Mouse (Mus musculus): ENCODE data around the gene Llgl2. TPM values are rescaled to one million over a fixed set of nuclear protein-coding genes. Genes with fewer than 3 reads are reported as not detected.
A peak's percentile ranks its signal among the peaks of the same experiment; 100 is the strongest.
"Not testable (repeated sequence)": the region's sequence is repeated elsewhere in the genome, so short reads cannot be mapped to it uniquely, and the experiment has no call there.

Llgl2 gene
- total RNA-seq, 2 experiments from 2014 or later, result 17.9 to 18.2 TPM

- intact Hi-C loops (cut with DNase I), result loop anchor here (10.0 kb wide), 1 partner anchor 347 kb away; no protein-coding TSS in a partner anchor
These were observed 7.7 kb downstream of the Llgl2 start for GRCm38 (mm10) chr11:115831518-115831917.

GRCm38 (mm10) chr11:115832064-115832463 lies 8.2 kb downstream of the Llgl2 start:
- intact Hi-C loops (cut with DNase I), result loop anchor here (10.0 kb wide), 1 partner anchor 347 kb away; no protein-coding TSS in a partner anchor
- DNase-seq, result no peak

More at GRCm38 (mm10) chr11:115831518-115831917, 7.7 kb downstream of the Llgl2 start:
- DNase-seq, result no peak

DNA sequence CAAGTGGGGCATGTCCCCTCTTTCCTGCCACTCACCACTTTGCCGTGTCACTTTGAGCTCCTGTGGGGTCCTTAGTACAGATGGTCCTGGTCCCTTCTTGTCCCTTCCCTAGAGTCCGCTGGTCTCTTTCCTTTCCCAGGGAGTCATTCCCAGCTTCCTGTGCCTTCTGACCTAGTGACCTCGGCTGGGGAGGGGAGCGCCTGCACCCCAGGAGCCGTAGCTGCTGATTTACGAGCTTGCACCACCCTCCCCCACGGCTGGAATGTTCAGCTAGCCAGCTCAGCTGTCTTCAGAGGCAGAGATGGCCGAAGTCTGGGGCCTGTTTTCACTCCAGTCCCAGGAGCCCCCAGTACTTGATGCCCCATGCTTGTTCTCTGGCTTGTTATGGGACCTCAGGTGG lies 8.7 kb downstream of the Llgl2 start:
- intact Hi-C loops (cut with DNase I), result loop anchor here (10.0 kb wide), 1 partner anchor 348 kb away; no protein-coding TSS in a partner anchor
- peak; percentile 58 to 63 for DNase-seq

GRCm38 (mm10) chr11:115833021-115833513 lies 9.2 kb downstream of the Llgl2 start:
- intact Hi-C loops (cut with DNase I), result loop anchor here (10.0 kb wide), 1 partner anchor 348 kb away; no protein-coding TSS in a partner anchor
- DNase-seq, result peak; percentile 29 to 50

DNA sequence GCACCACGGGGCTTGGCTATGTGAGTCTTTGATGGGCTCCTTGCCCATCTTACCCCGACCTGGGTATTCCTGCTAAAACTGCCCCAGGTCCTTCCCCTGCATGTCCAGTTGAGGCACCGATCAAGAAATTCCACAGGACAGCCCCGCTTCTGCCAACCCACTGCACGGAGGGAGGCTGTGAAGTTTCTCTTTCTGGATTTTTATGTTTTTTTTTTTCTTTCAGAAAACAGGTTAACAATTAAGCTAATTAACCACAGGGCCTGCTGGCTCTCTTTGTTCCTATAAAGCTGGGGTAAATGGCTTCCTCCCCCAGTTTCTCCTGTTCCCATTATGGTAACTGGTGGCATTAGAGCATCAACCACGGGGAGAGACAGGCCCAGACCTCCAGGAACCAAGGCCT lies 10.2 kb downstream of the Llgl2 start:
- intact Hi-C loops (cut with DNase I), result loop anchor here (10.0 kb wide), 1 partner anchor 349 kb away; no protein-coding TSS in a partner anchor

GRCm38 (mm10) chr11:115836656-115837395 lies 13.0 kb downstream of the Llgl2 start:
- peak in 1 of 2 experiments; percentile 36 for DNase-seq
- intact Hi-C loops (cut with DNase I), result loop anchor here (10.0 kb wide), 1 partner anchor 352 kb away; no protein-coding TSS in a partner anchor

More for the DNA sequence above, 10.2 kb downstream of the Llgl2 start:
- no peak for DNase-seq

DNA sequence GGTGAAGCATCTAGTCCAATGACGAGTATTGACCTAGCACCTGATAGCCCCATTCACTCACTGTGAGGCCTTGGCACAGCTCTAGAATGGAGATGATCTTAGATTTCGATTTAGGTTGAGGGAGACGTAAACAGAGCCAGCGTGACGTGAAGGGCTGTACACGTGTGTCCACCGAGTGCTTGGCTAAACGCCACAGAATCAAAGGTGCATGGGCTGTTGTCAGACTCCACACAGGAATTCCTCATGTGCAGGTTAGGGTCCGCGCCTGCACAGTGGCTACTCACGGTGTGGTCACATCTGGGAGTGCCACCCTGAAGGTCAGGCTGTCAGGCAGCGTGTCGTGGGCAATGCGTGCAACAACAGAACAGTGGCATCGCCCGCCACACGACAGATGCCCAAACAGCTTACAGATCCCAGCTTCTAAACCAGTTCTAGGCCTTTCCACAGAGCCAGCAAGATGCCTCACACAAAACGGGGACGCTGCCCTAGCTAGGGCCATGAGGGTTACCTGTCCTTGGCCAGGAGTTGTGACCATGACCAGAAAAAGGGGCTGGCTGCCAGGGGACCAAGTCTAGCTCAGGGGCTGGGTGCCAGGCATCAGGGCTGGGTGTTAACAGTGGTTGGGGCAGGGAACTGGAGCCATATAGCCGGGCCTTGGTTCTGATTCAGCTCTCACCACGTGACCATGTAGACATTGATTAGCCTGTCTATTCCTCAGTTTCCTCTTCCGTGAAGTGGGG lies 13.9 kb downstream of the Llgl2 start:
- intact Hi-C loops (cut with DNase I), result loop anchor here (10.0 kb wide), 1 partner anchor 353 kb away; no protein-coding TSS in a partner anchor
- DNase-seq, result no peak

GRCm38 (mm10) chr11:115838895-115839311 lies 15.1 kb downstream of the Llgl2 start:
- intact Hi-C loops (cut with DNase I), result loop anchor here (10.0 kb wide), 1 partner anchor 354 kb away; no protein-coding TSS in a partner anchor
- DNase-seq, result peak; percentile 51 to 62

DNA sequence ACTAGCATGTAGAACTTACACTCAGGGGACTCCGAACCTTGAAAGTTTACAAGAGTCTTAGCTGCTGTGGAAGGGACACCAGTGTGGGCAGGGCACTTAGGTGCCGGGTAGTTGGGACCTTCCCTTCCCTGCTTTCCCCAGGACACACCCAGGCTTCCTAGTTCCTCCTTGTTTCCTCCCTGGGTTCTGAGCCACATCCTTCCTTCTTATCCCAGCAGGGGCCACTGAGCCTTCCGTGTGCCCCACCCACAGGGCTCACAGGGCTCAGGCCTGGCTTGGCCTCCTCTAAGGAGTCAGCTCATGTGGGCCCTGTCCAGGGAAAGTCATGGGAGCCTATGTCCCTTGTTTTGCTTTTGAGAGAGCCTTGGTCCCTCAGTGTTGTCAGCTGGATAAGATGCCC lies 15.9 kb downstream of the Llgl2 start:
- DNase-seq, result peak in 1 of 2 experiments; percentile 20
- intact Hi-C loops (cut with DNase I), result loop anchor here (2.0 to 10.0 kb wide), 2 partner anchors 19 to 355 kb away; partner anchors contain the start of gene Myo15b

- intact Hi-C loops (cut with DNase I), result loop anchor here (2.0 kb wide), 1 partner anchor 18 kb away; the partner anchor contains the start of gene Myo15b
- no peak for DNase-seq
These were observed 17.2 kb downstream of the Llgl2 start for GRCm38 (mm10) chr11:115841044-115841443.

DNA sequence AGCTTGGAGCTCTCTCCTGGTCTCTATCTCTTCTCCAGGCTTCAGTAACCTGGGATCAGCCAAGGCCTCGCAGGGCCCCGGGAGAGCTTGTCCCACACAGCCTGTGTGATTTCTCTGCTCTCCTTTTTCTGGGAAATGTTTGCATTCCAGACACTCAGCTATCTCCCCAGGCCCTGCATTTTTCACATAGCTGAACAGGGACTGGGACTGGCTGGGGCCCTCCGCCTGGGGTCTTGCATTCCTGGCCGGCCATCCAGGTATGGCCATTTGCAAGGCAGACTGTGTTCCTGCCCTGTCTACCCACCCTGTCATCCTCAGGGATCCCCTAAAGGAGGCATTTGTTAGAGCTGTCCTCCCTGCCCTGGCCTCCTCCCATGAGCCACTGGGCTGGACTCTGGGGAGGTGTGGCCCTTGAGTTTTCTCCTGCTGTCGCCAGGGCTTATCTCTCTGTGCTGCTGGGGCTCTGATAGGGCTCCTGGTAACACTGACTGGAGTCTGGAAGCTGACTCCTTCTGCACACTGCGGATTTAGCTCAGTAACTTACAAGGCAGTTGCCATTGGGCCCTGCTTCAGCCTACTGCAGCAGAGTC lies 18.2 kb downstream of the Llgl2 start:
- DNase-seq, result peak; percentile 77 to 83
- intact Hi-C loops (cut with DNase I), result loop anchor here (2.0 kb wide), 1 partner anchor 17 kb away; the partner anchor contains the start of gene Myo15b

- intact Hi-C loops (cut with DNase I), result no loop called here
- no peak for DNase-seq
These were observed 19.5 kb downstream of the Llgl2 start for GRCm38 (mm10) chr11:115843141-115843890.

DNA sequence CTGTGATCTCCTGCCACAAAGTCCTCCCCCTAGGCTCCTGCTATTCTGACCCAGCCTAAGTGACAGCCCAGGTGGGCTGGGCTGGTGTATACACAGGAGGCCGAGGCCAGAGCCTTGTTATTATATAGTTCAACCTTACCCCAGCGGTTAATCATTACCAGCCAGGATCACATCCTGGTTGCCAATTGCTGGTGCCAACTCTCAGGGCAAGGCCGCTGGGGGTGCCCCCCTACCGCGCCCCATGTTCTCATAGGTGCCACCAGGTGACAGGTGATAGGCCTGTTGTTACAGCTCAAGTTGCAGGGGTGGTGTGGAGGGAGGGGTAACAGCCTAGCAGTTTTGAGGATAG lies 20.0 kb downstream of the Llgl2 start:
- intact Hi-C loops (cut with DNase I), result no loop called here
- no peak for DNase-seq

GRCm38 (mm10) chr11:115844240-115844639 lies 20.4 kb downstream of the Llgl2 start:
- DNase-seq, result no peak
- intact Hi-C loops (cut with DNase I), result no loop called here

DNA sequence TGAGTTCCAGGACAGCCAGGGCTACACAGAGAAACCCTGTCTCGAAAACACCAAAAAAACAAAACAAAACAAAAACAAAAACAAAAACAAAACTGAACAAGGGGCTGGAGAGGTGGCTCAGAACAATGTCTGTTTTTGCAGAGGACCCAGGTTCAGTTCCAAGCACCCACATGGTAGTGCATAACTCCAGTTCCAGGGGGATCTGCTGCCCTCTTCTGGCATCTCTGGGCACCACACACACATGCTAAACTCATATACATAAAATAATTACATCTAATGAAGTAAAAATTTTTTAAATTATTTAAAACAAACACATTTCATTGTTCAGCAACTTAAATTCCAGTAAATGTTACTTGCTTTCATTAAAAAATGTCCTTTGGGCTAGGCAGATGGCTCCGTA lies 22.0 kb downstream of the Llgl2 start:
- intact Hi-C loops (cut with DNase I), result no loop called here
- DNase-seq, result no peak

GRCm38 (mm10) chr11:115854674-115855073 lies 30.8 kb downstream of the Llgl2 start:
- intact Hi-C loops (cut with DNase I), result no loop called here
- DNase-seq, result no peak

- DNase-seq; intact Hi-C loops (cut with DNase I): not testable (repeated sequence)
These were observed 33.3 kb downstream of the Llgl2 start for GRCm38 (mm10) chr11:115857146-115857545.

- intact Hi-C loops (cut with DNase I), result loop anchor here (2.0 kb wide), 2 partner anchors 17 to 33 kb away; partner anchors contain the start of gene Llgl2
- peak in 1 of 2 experiments; percentile 36 for DNase-seq
These were observed 34.1 kb downstream of the Llgl2 start for GRCm38 (mm10) chr11:115857936-115858335.

DNA sequence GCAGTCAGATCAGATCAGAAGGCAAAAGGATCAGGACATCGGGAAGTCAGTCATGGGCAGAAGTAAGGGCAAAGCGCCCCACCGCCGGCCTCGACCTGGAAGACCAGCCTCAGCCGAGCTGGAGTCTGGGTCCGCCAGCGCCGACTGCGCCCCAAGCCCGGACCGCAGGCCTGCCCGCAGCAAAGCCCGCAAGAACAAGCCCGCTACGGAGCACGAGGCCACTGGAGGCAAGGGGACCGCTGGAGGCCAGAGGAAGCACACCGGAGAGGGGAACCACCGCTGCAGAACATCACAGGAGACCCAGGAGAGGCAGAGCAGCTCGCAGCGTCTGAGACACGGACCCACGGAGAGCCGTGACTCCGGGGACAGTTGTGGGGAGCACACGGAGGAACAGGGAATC lies 34.5 kb downstream of the Llgl2 start, which contains the start of gene Myo15b:
Gene Myo15b, plus strand, starts transcription at position 53 of the 400 bp plus-strand sequence.
- DNase-seq, result no peak
- intact Hi-C loops (cut with DNase I), result loop anchor here (2.0 kb wide), 2 partner anchors 18 to 34 kb away; partner anchors contain the start of gene Llgl2

All from heart, postnatal 10 days (tissue).